ENCODE assay signal across 29 mouse cellular contexts in genomic region chr11:115147813-115148212, GRCm38 (mm10). TPM values are rescaled to one million over a fixed set of nuclear protein-coding genes. Genes with fewer than 3 reads are reported as not detected.
"Had no signal": no experiment of that assay in that cellular context is flagged by ENCODE, and none has a peak within 500 bp of the region (broad histone marks: within the 10 kb centered on the region; RNA-seq: fewer than 3 reads in every experiment).

No protein-coding gene starts in this region.

- H3K36me3 ChIP-seq: heart, embryonic 10.5 days; heart, embryonic 12.5 days; heart, embryonic 13.5 days; heart, embryonic 15.5 days; hindbrain, embryonic 10.5 days; hindbrain, embryonic 12.5 days; hindbrain, embryonic 13.5 days; hindbrain, embryonic 15.5 days; intestine, embryonic 15.5 days; kidney, embryonic 15.5 days had no signal

- DNase-seq: heart, postnatal 10 days; heart, postnatal 14 days; heart, postnatal 36 days; heart, postnatal 4 days; kidney, adult 11 months; kidney, adult 18-20 months; kidney, adult 2 months; kidney, adult 8-10 months; kidney, adult 9 months; kidney, postnatal 10 days; kidney, postnatal 14 days; kidney, postnatal 25 days; kidney, postnatal 36 days; kidney, postnatal 4 days; layer of hippocampus, adult 9-11 months; layer of hippocampus, postnatal 36 days had no signal

- H3K4me3 ChIP-seq: heart, embryonic 10.5 days; heart, embryonic 12.5 days; heart, embryonic 13.5 days; heart, embryonic 15.5 days; hindbrain, embryonic 10.5 days; hindbrain, embryonic 12.5 days; hindbrain, embryonic 13.5 days; hindbrain, embryonic 15.5 days; intestine, embryonic 15.5 days; kidney, embryonic 15.5 days; layer of hippocampus, adult 2 months had no signal

- H3K27me3 ChIP-seq: intestine, embryonic 15.5 days had no signal

- H3K4me2 ChIP-seq: heart, embryonic 11.5 days; heart, embryonic 12.5 days; heart, embryonic 13.5 days; heart, embryonic 15.5 days; hindbrain, embryonic 12.5 days; hindbrain, embryonic 13.5 days; hindbrain, embryonic 14.5 days; hindbrain, embryonic 15.5 days; intestine, embryonic 15.5 days; kidney, embryonic 15.5 days had no signal

RNA-seq across cellular contexts. Expression of gene Cd300lf, which starts 14.0 kb away (rescaled TPM):
- polyA plus RNA-seq: hindbrain, embryonic 10.5 days; hindbrain, embryonic 14.5 days had no signal
